Mouse (Mus musculus) CH12.LX (cell line): ENCODE measurements around the gene Smim13.

Experiments used
- BHLHE40 ChIP-seq: IDR thresholded peaks from 2 replicates; pipeline ENCODE4 v1.6.1; 2011; ENCODE audit warnings: mild to moderate bottlenecking, low read depth, low read length, improper control_type of control experiment
- CTCF ChIP-seq, 2 experiments: IDR thresholded peaks in 1 of 2; conservative IDR thresholded peaks in 1 of 2; 2 replicates each; pipeline ENCODE4 v1.5.1; 2011 to 2012; ENCODE audit warnings: low read depth in 2 of 2, low read length in 2 of 2, improper control_type of control experiment in 1 of 2, inconsistent platforms in 1 of 2, mild to moderate bottlenecking in 1 of 2, moderate library complexity in 1 of 2
- ELF1 ChIP-seq: IDR thresholded peaks from 2 replicates; pipeline ENCODE4 v1.6.1; 2014; ENCODE audit warnings: low read depth, mild to moderate bottlenecking, inconsistent platforms, low read length, improper control_type of control experiment
- JUN ChIP-seq: IDR thresholded peaks from 2 replicates; pipeline ENCODE4 v1.6.1; 2011; ENCODE audit warnings: low read depth, mild to moderate bottlenecking, low read length, improper control_type of control experiment, moderate library complexity; ENCODE audit not compliant: insufficient read depth
- POLR2AphosphoS2 ChIP-seq: IDR thresholded peaks from 2 replicates; pipeline ENCODE4 v1.6.1; 2011; ENCODE audit warnings: low read depth, low read length, improper control_type of control experiment
- RCOR1 ChIP-seq: conservative IDR thresholded peaks from 2 replicates; pipeline ENCODE4 v1.6.1; 2012; ENCODE audit warnings: low read depth, mild to moderate bottlenecking, inconsistent platforms, low read length, improper control_type of control experiment
- SMC3 ChIP-seq: IDR thresholded peaks from 2 replicates; pipeline ENCODE4 v1.6.1; 2011; ENCODE audit warnings: low read depth, low read length, improper control_type of control experiment
- USF1 ChIP-seq: IDR thresholded peaks from 2 replicates; pipeline ENCODE4 v1.6.1; 2014; ENCODE audit warnings: low read depth, mild to moderate bottlenecking, inconsistent platforms, low read length, improper control_type of control experiment

DNA sequence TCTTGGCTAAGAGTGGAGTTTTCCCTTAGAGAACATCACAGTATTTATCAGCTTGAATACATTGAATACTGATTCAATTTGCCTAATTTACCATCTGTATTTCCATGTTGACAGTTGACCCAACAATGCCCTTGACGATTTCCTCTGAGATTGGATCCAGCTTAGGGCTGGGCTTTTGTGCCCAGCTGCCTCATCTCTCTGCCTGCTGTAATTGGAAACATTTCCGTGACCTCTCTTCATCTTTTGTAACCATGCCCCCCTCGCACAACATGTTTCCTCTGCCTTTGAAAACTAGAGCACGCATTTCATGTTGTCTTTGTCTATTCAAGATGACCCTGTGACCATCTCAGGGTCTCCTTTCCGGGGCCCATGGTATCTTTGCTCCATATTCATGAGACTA lies 49.4 kb downstream of the Smim13 start:
- TF ChIP-seq SMC3: no peak
- TF ChIP-seq USF1: no peak
- TF ChIP-seq JUN: no peak
- TF ChIP-seq CTCF (conservative IDR thresholded peaks at IDR 0.05 in 1 of 2, IDR thresholded peaks at IDR 0.05 in 1 of 2; ENCODE audit: low read depth in 2 of 2, low read length in 2 of 2): no peak
- TF ChIP-seq BHLHE40: no peak
- no peak for TF ChIP-seq RCOR1
- TF ChIP-seq POLR2AphosphoS2: no peak
- no peak for TF ChIP-seq ELF1
